Mouse (Mus musculus) liver, embryonic 13.5 days (tissue): Measurements from ENCODE around the gene Dusp23. TPM values are rescaled to one million over a fixed set of nuclear protein-coding genes. Genes with fewer than 3 reads are reported as not detected.
A peak's percentile ranks its signal among the peaks of the same experiment; 100 is the strongest.

ENCODE experiments used
- ATAC-seq: fragments of 200-750 bp; cut with Nextera tagmentation; 2 replicates; pipeline ENCODE4 v1.8.0; 2017; ENCODE audit warnings: low read depth, mild to moderate bottlenecking, moderate number of reproducible peaks, moderate library complexity
- DNase-seq: peaks from one replicate; pipeline ENCODE4 v3.0.0; 2022
- H3K27ac ChIP-seq: fragments of 300-500 bp; sonication (generic); 2 replicates; pipeline ENCODE4 v1.5.1; 2015; ENCODE audit warnings: moderate library complexity, mild to moderate bottlenecking, inconsistent platforms
- H3K27me3 ChIP-seq: fragments of 300-500 bp; sonication (generic); 2 replicates; pipeline ENCODE4 v1.6.1; 2015; ENCODE audit warnings: mild to moderate bottlenecking, inconsistent platforms
- H3K36me3 ChIP-seq: fragments of 300-500 bp; sonication (generic); 2 replicates; pipeline ENCODE4 v1.6.1; 2015; ENCODE audit warnings: mild to moderate bottlenecking, inconsistent platforms
- H3K4me1 ChIP-seq: fragments of 300-500 bp; sonication (generic); replicated peaks from 2 replicates; pipeline ENCODE4 v1.6.1; 2015; ENCODE audit warnings: inconsistent platforms
- H3K4me2 ChIP-seq: fragments of 300-500 bp; sonication (generic); 2 replicates; pipeline ENCODE4 v1.6.1; 2015; ENCODE audit warnings: inconsistent platforms, mild to moderate bottlenecking, moderate library complexity
- H3K4me3 ChIP-seq: fragments of 300-500 bp; sonication (generic); replicated peaks from 2 replicates; pipeline ENCODE4 v1.5.1; 2015; ENCODE audit warnings: mild to moderate bottlenecking, inconsistent platforms
- H3K9ac ChIP-seq: fragments of 300-500 bp; sonication (generic); 2 replicates; pipeline ENCODE4 v1.6.1; 2015; ENCODE audit warnings: mild to moderate bottlenecking, inconsistent platforms
- H3K9me3 ChIP-seq: fragments of 300-500 bp; sonication (generic); replicated peaks from 2 replicates; pipeline ENCODE4 v1.6.1; 2016; ENCODE audit warnings: inconsistent platforms
- WGBS: fragments of 180-500 bp; shearing (Covaris S2); methylation state at CpG from one replicate; pipeline ENCODE4 v1.1.7; 2015; ENCODE audit not compliant: insufficient replicate concordance; 5-methylcytosine and 5-hydroxymethylcytosine counted together
- polyA plus RNA-seq: library from polyadenylated mRNA; unstranded; fragments of >200 nt; fragmentation: Nextera tagmentation; extraction: Ambion mirVana; gene quantifications from 2 replicates; pipeline ENCODE4 v1.2.1, GENCODE M21; 2015

Dusp23 gene
- polyA plus RNA-seq = 4.6 TPM in 2 replicates

DNA sequence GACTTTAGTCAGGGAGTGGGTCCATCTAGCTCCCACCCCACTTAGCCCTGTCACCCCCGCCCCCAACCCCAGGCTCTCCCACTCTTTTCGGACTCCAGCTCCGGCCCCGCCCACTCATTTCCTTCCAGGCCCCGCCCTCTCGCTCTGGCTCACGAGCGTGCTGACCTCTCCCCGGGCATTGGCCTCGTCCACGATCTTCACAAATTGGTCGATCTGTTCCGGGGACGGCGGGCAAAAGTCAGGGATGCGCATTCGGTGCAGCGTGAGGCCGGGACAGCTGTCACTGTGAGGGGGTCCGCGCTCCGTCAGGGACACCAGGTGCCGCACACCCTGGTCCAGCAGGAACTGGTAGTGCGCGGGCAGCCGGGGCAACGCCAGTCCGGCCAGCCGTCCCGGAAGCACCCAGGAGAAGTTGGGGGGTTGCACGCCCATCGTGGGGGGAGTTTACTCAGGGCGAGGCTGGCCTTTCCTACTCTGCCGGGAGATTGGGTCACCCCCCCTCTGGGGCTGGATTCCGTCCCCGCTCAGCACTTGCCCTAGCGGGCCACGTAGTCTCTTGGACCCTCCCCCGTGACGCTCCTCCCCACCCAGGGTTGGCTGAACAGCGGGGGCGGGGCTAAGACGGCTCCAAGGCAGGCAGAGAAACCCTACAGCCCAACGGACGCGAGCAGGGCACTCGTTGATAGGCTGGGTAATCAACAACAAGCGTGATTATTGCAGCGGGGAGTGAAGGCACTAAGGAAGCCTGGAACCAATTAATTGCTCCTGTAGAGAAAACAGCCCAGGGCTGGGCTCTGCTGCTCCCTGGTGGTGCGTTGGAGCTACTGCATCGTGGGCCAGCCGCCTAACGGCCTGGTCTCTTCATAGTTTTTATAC, at the start of gene Dusp23:
Gene Dusp23, minus strand, starts transcription at position 512 of the 876 bp plus-strand sequence.
- Histone ChIP-seq H3K4me1 (peaks cover 13% of the 10 kb centered on the region), H3K9me3 (no peaks in the 10 kb centered on the region), H3K27ac (peak within 1 kb of the TSS; percentile 82), H3K4me3 (peak within 1 kb of the TSS; percentile 67), H3K27me3 (no peaks in the 10 kb centered on the region), H3K4me2 (peak within 1 kb of the TSS; percentile 86), H3K36me3 (no peaks in the 10 kb centered on the region), H3K9ac (peak within 1 kb of the TSS; percentile 72)
- peak; percentile 86 for DNase-seq
- WGBS = under 1% methylated on average over 53 of the region's 53 CpGs
- ATAC-seq = peak; percentile 98

DNA sequence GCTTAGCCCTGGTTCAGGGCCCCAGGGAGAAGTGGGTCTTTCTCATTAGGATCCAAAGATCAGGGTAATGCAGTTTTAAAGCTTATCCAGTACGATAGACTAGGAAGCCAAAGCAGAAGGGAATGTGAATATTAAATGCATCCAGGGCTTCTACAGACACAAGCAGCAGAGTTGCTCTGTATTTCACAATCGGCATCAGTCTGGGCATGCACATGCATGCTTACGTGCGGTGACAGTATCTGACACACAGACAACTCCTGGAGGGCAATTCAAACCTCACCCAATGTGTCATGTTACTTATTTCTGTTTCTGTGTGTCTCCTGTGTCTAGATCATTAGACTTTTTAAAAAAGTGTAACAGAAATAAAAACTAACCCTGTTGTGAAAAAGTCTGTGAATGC, 48.0 kb upstream of the Dusp23 start:
- WGBS = 72% methylated on average over 4 of the region's 4 CpGs
- Histone ChIP-seq H3K9me3 (no peaks in the 10 kb centered on the region), H3K9ac (no peak overlapping the region), H3K27ac (no peak overlapping the region), H3K4me3 (no peak overlapping the region), H3K36me3 (no peaks in the 10 kb centered on the region), H3K4me1 (no peaks in the 10 kb centered on the region), H3K4me2 (no peak overlapping the region), H3K27me3 (no peaks in the 10 kb centered on the region)
- ATAC-seq = no peak
- DNase-seq = no peak

DNA sequence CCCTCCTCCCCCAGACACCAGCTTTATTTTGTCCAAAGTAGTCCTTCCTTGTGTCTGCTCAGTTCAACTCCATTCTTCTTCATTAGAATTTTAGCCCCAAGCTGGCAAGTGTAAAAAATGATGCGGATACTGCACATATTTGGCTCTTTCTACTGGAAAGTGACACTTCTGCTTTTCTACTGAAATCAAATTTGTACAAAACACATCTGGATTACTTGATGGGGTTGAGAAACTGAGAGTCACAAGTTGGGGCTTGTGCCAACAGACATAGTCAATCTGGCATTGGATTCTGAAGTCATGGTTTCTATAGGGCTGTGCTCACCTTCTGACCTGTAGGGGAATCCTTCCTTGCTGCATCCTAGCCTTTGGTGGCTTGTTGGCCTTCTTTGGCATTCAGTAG, 38.0 kb upstream of the Dusp23 start:
- Histone ChIP-seq H3K9me3 (no peaks in the 10 kb centered on the region), H3K36me3 (no peaks in the 10 kb centered on the region), H3K4me3 (no peak overlapping the region), H3K27ac (no peak overlapping the region), H3K27me3 (no peaks in the 10 kb centered on the region), H3K4me1 (no peaks in the 10 kb centered on the region), H3K9ac (no peak overlapping the region), H3K4me2 (no peak overlapping the region)
- DNase-seq = no peak
- no peak for ATAC-seq
- WGBS = 69% methylated on average over 1 of the region's 1 CpGs

DNA sequence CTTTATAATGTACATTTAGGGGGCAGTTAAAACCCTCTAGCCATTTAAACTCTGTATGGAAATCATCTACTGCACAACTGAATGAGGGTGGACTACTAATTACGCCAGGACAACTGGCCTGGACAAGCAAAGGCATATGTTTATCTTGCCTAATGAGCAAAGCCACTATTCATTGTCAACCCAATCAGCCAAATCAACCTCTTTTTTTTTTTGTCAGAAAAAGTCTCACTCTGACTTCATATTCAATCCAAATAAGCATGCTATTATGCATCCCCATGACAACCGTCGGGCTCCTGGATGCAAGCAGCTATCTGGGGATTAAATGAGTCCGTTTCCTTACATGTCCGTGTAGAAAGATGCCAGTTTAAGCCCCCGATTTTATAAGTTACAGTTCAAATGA, 34.8 kb upstream of the Dusp23 start:
- Histone ChIP-seq H3K36me3 (no peaks in the 10 kb centered on the region), H3K4me2 (no peak overlapping the region), H3K27ac (no peak overlapping the region), H3K27me3 (no peaks in the 10 kb centered on the region), H3K9me3 (no peaks in the 10 kb centered on the region), H3K4me1 (no peaks in the 10 kb centered on the region), H3K4me3 (no peak overlapping the region), H3K9ac (no peak overlapping the region)
- no peak for DNase-seq
- WGBS = 70% methylated on average over 6 of the region's 6 CpGs
- no peak for ATAC-seq

DNA sequence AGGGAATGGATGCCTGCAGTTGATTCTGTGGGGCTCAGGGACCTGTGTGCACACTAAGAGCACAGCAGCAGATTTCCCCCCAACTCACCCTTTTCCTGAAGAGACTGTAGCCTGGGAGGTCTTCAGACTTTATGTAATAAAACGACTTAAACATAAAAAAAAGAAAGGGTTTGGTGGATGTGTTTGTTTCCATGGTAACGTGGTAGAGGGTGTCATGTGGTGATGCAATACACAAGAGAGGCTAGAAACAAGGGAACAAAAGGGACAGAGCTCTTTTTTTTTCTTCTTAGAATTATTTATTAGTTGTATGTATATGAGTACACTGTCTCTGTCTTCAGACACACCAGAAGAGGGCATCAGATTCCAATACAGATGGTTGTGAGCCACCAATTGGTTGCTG, 32.7 kb upstream of the Dusp23 start:
- Histone ChIP-seq H3K4me1 (no peaks in the 10 kb centered on the region), H3K27ac (no peak overlapping the region), H3K4me2 (no peak overlapping the region), H3K36me3 (no peaks in the 10 kb centered on the region), H3K4me3 (no peak overlapping the region), H3K27me3 (no peaks in the 10 kb centered on the region), H3K9me3 (no peaks in the 10 kb centered on the region), H3K9ac (no peak overlapping the region)
- DNase-seq = no peak
- 58% methylated on average over 2 of the region's 2 CpGs for WGBS
- no peak for ATAC-seq

DNA sequence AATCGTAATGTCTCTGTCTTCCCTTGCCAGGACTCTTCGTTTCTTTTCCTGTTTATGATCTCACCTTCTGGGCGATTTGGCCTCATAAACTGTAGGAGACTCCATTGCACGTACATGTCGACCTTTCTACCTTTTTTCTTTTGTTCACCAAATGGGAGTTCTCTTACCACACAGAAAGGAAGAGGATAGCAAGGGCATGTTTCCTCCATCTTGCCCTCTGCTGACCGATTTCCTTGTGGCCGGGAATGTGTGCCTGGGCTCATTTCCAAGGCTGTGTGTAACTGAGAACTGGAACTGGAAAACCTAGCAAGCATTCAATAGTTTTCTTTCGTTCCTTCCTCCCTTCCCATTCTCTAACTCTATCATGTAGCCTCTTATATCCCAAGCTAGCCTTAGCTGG, 26.9 kb upstream of the Dusp23 start:
- H3K4me1 ChIP-seq = no peaks in the 10 kb centered on the region
- DNase-seq (no peak), ATAC-seq (no peak)
- no peak overlapping the region for H3K27ac ChIP-seq
- H3K9me3 ChIP-seq = no peaks in the 10 kb centered on the region
- H3K36me3 ChIP-seq = no peaks in the 10 kb centered on the region
- no peaks in the 10 kb centered on the region for H3K27me3 ChIP-seq
- H3K9ac ChIP-seq = no peak overlapping the region
- no peak overlapping the region for H3K4me3 ChIP-seq
- 62% methylated on average over 8 of the region's 8 CpGs for WGBS
- H3K4me2 ChIP-seq = no peak overlapping the region

DNA sequence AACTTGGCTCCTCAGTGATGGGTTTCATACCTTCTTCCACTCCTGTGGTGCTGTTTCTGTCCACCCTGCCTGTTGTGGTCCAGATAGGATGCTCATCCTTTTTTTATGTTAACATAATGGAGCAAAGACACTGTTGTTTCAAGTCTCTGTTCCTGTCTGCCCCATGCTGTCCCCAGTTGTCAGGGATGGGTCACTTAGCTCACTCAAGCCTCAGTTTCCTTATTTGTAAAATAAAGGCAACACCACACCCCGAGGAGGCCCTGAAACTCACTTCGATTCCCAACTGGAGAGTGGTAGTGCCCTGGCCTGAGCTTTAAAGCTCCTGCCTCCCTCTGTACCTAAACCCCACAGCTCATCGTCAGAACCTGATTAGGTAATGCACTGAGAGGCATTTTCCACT, 24.5 kb upstream of the Dusp23 start:
- H3K4me3 ChIP-seq = no peak overlapping the region
- no peak overlapping the region for H3K9ac ChIP-seq
- H3K4me1 ChIP-seq = no peaks in the 10 kb centered on the region
- no peak overlapping the region for H3K27ac ChIP-seq
- ATAC-seq = no peak
- H3K36me3 ChIP-seq = no peaks in the 10 kb centered on the region
- H3K4me2 ChIP-seq = no peak overlapping the region
- DNase-seq = no peak
- WGBS = 50% methylated on average over 3 of the region's 3 CpGs
- no peaks in the 10 kb centered on the region for H3K9me3 ChIP-seq
- no peaks in the 10 kb centered on the region for H3K27me3 ChIP-seq

DNA sequence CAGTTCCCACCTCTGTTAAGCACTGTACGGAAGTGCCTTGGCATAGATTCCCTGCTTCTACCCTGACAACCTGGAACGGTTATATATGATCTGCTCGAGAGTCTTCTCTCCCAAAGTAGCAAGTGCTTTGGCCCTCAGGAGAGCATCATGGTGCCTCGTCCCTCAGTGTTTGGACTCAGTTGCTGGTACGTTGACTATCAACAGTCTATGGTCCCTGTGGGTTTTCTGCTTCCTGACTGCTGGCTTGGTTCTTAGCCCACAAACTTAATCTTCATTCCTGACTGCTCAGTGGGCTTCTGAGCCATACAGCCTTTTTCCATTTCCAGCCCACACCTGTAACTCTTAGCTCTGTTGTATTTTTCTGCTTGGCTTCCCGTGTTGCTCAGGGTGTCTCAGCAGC, 21.1 kb upstream of the Dusp23 start:
- ATAC-seq = no peak
- WGBS = 47% methylated on average over 6 of the region's 6 CpGs
- H3K4me1 ChIP-seq = no peaks in the 10 kb centered on the region
- H3K27me3 ChIP-seq = no peaks in the 10 kb centered on the region
- no peaks in the 10 kb centered on the region for H3K36me3 ChIP-seq
- no peak for DNase-seq
- H3K9ac ChIP-seq = no peak overlapping the region
- no peak overlapping the region for H3K27ac ChIP-seq
- H3K9me3 ChIP-seq = no peaks in the 10 kb centered on the region
- H3K4me3 ChIP-seq = no peak overlapping the region
- no peak overlapping the region for H3K4me2 ChIP-seq

DNA sequence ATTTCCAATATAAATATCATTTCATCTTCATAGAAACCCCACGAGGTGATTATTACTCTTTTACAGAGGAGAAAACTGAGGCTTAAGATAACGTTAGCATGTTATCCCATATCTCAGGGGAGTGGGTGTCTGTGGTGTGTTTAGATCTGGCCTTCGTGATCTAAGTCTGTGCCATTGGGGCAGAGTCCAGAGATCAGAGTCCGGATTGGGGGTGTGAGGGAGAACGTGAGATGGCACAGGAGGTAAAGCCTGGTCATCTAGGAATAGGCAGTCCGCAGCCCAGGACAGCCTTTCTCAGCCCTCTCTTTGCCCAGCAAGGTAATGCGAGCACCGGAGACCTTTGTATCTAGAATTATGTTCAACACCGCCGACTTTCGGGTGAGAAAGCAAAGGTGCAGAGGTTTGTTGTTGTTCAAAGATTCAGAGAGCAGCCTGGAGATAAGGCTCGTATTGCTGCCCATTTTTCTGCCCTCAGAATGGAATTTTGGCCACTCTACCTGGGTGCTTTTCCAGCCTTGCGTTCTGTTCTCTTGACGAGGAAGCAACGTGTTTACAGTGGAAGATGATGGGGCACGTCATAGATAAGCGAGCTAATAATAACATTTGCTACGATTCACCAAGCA, 19.4 kb upstream of the Dusp23 start:
- DNase-seq (no peak), ATAC-seq (peak; percentile 31; the same call in 1 of the 2 replicates)
- H3K27ac ChIP-seq = no peak overlapping the region
- H3K36me3 ChIP-seq = no peaks in the 10 kb centered on the region
- H3K4me1 ChIP-seq = no peaks in the 10 kb centered on the region
- H3K9me3 ChIP-seq = no peaks in the 10 kb centered on the region
- 0 out of 2 replicates have a peak overlapping the region, but pooled peaks have one; percentile 12 for H3K4me2 ChIP-seq
- no peak overlapping the region for H3K9ac ChIP-seq
- no peak overlapping the region for H3K4me3 ChIP-seq
- H3K27me3 ChIP-seq = no peaks in the 10 kb centered on the region
- WGBS = 60% methylated on average over 18 of the region's 18 CpGs

DNA sequence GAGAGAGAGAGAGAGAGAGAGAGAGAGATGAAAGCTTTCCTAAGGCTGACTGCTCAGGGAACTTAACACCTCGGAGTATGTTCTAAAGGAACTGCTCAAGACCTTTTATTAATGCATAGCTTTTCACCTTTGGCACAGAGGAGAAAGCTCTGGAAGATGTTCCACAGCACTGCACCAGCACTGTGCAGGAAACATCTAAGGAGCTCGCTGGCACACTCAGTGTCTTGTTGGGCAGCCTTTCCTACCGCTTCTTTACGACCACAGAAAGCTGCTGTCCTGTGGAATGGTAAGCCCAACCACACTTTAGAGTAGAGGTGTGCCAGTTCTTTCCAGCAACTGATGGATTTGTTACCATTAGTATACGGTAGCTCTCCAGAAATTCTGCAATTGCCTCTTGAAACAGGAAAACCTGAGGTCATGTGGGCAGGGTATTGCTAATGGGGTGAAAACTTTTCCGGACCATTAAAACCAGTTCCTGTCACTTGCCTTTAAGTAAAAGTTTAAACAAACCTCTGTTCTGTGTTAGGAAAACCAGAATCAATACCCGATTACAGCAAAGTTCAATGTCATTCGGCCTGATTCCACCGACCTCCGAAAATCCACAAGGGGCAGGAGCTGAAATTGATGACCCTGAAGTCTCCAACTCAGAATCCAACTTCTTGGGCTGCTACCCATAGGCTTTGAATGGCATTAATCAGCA, 18.7 kb upstream of the Dusp23 start:
- no peak overlapping the region for H3K4me2 ChIP-seq
- ATAC-seq = no peak
- no peak for DNase-seq

DNA sequence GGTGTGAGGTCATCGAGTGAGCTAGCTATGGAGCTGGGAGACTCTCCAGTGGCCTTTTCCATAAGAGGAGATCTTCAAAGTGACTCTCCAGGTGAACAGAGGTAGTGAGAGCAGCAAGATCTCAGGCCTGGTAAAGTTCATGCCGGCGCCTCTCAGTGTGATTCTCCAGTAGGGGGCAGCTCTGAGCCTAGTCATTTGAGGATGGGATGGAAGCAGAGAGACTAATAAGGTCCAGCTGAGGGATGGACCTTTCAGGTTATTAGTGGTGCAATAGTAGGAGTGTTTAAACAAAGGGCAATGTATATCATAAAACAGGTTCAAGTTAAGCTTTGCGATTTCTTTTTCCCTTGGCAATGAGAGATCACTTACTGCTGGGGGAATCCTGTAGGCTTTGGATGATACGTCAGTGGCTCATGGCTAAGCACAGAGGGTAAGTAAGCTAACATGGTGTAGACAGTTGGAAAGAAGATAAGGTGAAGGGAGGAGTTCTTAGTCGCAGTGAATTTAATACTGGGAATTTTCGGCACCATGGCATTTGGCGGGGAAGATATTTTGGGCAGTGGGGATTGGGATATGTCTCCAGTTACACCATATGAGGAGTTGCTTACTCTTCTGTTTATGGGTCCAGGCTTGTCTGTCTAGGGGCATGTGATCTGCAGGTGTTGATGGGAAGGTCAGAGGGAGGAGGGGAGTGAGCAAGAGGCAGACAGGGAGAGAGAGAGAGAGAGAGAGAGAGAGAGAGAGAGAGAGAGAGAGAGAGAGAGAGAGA, 17.9 kb upstream of the Dusp23 start:
- Histone ChIP-seq H3K27me3 (no peaks in the 10 kb centered on the region), H3K27ac (no peak overlapping the region), H3K4me3 (no peak overlapping the region), H3K36me3 (no peaks in the 10 kb centered on the region), H3K4me1 (no peaks in the 10 kb centered on the region), H3K9me3 (no peaks in the 10 kb centered on the region), H3K4me2 (no peak overlapping the region), H3K9ac (no peak overlapping the region)
- WGBS = 48% methylated on average over 8 of the region's 8 CpGs
- DNase-seq (no peak), ATAC-seq (0 out of 2 replicates have a peak, but pooled peaks have one; percentile 10)

More for the DNA sequence above, 18.7 kb upstream of the Dusp23 start:
- no peaks in the 10 kb centered on the region for H3K4me1 ChIP-seq
- H3K9me3 ChIP-seq = no peaks in the 10 kb centered on the region
- H3K27me3 ChIP-seq = no peaks in the 10 kb centered on the region
- 58% methylated on average over 10 of the region's 10 CpGs for WGBS
- H3K4me3 ChIP-seq = no peak overlapping the region
- H3K27ac ChIP-seq = no peak overlapping the region
- H3K36me3 ChIP-seq = no peaks in the 10 kb centered on the region
- H3K9ac ChIP-seq = no peak overlapping the region
